Mouse (Mus musculus): ENCODE measurements around the gene Olfr819. TPM values are rescaled to one million over a fixed set of nuclear protein-coding genes. Genes with fewer than 3 reads are reported as not detected.
"Not testable (repeated sequence)": the region's sequence is repeated elsewhere in the genome, so short reads cannot be mapped to it uniquely, and the experiment has no call there.

The Olfr819 gene
- not detected for total RNA-seq (2021)
- long read RNA-seq, experiment 1 = 0 reads
- long read RNA-seq, experiment 2 = 0 reads

- DNase-seq (ENCODE audit: low spot score in 2 of 2); intact Hi-C loops (cut with DNase I): not testable (repeated sequence)
Measured at GRCm38 (mm10) chr10:129967166-129967565, at the start of gene Olfr819. TSS of gene Olfr819 (minus strand) at chr10:129967266.

- intact Hi-C loops (cut with DNase I) = no loop called here
- no peak for DNase-seq (ENCODE audit: low spot score in 2 of 2)
Measured at GRCm38 (mm10) chr10:130012321-130012720, 45.3 kb upstream of the Olfr819 start, which contains the start of gene Olfr820. TSS of gene Olfr820 (plus strand) at chr10:130012621.

GRCm38 (mm10) chr10:130005366-130005765 is 38.3 kb upstream of the Olfr819 start:
- intact Hi-C loops (cut with DNase I); DNase-seq (ENCODE audit: low spot score in 2 of 2): not testable (repeated sequence)

- DNase-seq (ENCODE audit: low spot score in 2 of 2); intact Hi-C loops (cut with DNase I): not testable (repeated sequence)
Measured at GRCm38 (mm10) chr10:130004104-130004503, 37.0 kb upstream of the Olfr819 start.

GRCm38 (mm10) chr10:129984962-129985361 is 17.9 kb upstream of the Olfr819 start, which contains the start of gene Gm10310:
TSS of gene Gm10310 (minus strand) at chr10:129985062.
- intact Hi-C loops (cut with DNase I); DNase-seq (ENCODE audit: low spot score in 2 of 2): not testable (repeated sequence)

GRCm38 (mm10) chr10:129981867-129982266 is 14.8 kb upstream of the Olfr819 start:
- DNase-seq (ENCODE audit: low spot score in 2 of 2); intact Hi-C loops (cut with DNase I): not testable (repeated sequence)

- intact Hi-C loops (cut with DNase I); DNase-seq (ENCODE audit: low spot score in 2 of 2): not testable (repeated sequence)
Measured at GRCm38 (mm10) chr10:129976040-129976439, 9.0 kb upstream of the Olfr819 start, which contains the start of gene Olfr247. TSS of gene Olfr247 (minus strand) at chr10:129976140.

GRCm38 (mm10) chr10:129972994-129973393 is 5.9 kb upstream of the Olfr819 start:
- intact Hi-C loops (cut with DNase I); DNase-seq (ENCODE audit: low spot score in 2 of 2): not testable (repeated sequence)

- DNase-seq (ENCODE audit: low spot score in 2 of 2); intact Hi-C loops (cut with DNase I): not testable (repeated sequence)
Measured at GRCm38 (mm10) chr10:129966232-129966631, 834 bp downstream of the Olfr819 start.

- no peak for DNase-seq (ENCODE audit: low spot score in 2 of 2)
- intact Hi-C loops (cut with DNase I) = no loop called here
Measured at GRCm38 (mm10) chr10:129949000-129949399, 18.1 kb downstream of the Olfr819 start, which contains the start of gene Olfr818. TSS of gene Olfr818 (minus strand) at chr10:129949100.

GRCm38 (mm10) chr10:129915497-129915896 is 51.6 kb downstream of the Olfr819 start, which contains the start of gene Olfr816:
TSS of gene Olfr816 (minus strand) at chr10:129915597.
- intact Hi-C loops (cut with DNase I) = no loop called here

More at GRCm38 (mm10) chr10:129915497-129915896, 51.6 kb downstream of the Olfr819 start, which contains the start of gene Olfr816:
- no peak for DNase-seq (ENCODE audit: low spot score in 2 of 2)

Other genes with a start within 250 kb of the Olfr819 start
- not detected for gene Olfr805, start 237.9 kb downstream of the Olfr819 start, total RNA-seq (2021)
- gene Olfr806, start 225.3 kb downstream of the Olfr819 start, total RNA-seq (2021) = not detected
- gene Olfr807, start 209.5 kb downstream of the Olfr819 start, total RNA-seq (2021) = not detected
- gene Olfr808, start 201.8 kb downstream of the Olfr819 start, total RNA-seq (2021) = not detected
- gene Olfr809, start 192.6 kb downstream of the Olfr819 start, total RNA-seq (2021) = not detected
- gene Olfr810, start 172.3 kb downstream of the Olfr819 start, total RNA-seq (2021) = not detected
- gene Olfr811, start 162.9 kb downstream of the Olfr819 start, total RNA-seq (2021) = not detected
- not detected for gene Olfr812, start 121.2 kb downstream of the Olfr819 start, total RNA-seq (2021)
- gene Olfr813, start 111.9 kb downstream of the Olfr819 start, total RNA-seq (2021) = not detected
- not detected for gene Olfr814, start 87.4 kb downstream of the Olfr819 start, total RNA-seq (2021)
- not detected for gene Olfr815, start 61.4 kb downstream of the Olfr819 start, total RNA-seq (2021)
- gene Olfr816, start 51.7 kb downstream of the Olfr819 start, total RNA-seq (2021) = not detected
- gene Olfr818, start 18.2 kb downstream of the Olfr819 start, total RNA-seq (2021) = not detected
- not detected for gene Olfr247, start 8.9 kb upstream of the Olfr819 start, total RNA-seq (2021)
- not detected for gene Gm10310, start 17.8 kb upstream of the Olfr819 start, total RNA-seq (2021)
- gene Olfr820, start 45.4 kb upstream of the Olfr819 start, total RNA-seq (2021) = not detected
- not detected for gene Olfr821, start 63.1 kb upstream of the Olfr819 start, total RNA-seq (2021)
- gene Olfr822, start 103.9 kb upstream of the Olfr819 start, total RNA-seq (2021) = not detected
- not detected for gene Olfr823, start 148.1 kb upstream of the Olfr819 start, total RNA-seq (2021)
- not detected for gene Olfr824, start 162.7 kb upstream of the Olfr819 start, total RNA-seq (2021)
- gene Olfr825, start 199.5 kb upstream of the Olfr819 start, total RNA-seq (2021) = not detected
- not detected for gene Olfr826, start 216.9 kb upstream of the Olfr819 start, total RNA-seq (2021)
- gene Olfr827, start 247.1 kb upstream of the Olfr819 start, total RNA-seq (2021) = not detected

All from left cerebral cortex, postnatal 14 days (tissue).